21 mouse cellular contexts compared by ENCODE assay signal in genomic region chr2:51941832-51942231, GRCm38 (mm10). TPM values are rescaled to one million over a fixed set of nuclear protein-coding genes. Genes with fewer than 3 reads are reported as not detected.
A peak's percentile ranks its signal among the peaks of the same experiment; 100 is the strongest.
DNase-seq lines count a peak whose midpoint lies in the region; ATAC-seq lines count a peak whose summit lies in the region.
"Had no signal": no experiment of that assay in that cellular context is flagged by ENCODE, and none has a peak within 500 bp of the region (broad histone marks: within the 10 kb centered on the region; RNA-seq: fewer than 3 reads in every experiment).

No protein-coding gene starts in this region.

- 64% methylated on average over 7 of the region's 7 CpGs for WGBS in liver, embryonic 11.5 days
- WGBS in liver, embryonic 15.5 days (ENCODE audit: insufficient replicate concordance) = 42% methylated on average over 7 of the region's 7 CpGs
- WGBS in intestine, embryonic 15.5 days = 86% methylated on average over 7 of the region's 7 CpGs
- 88% methylated on average over 7 of the region's 7 CpGs for WGBS in kidney, embryonic 15.5 days

- H3K9me3 ChIP-seq in liver, embryonic 11.5 days (ENCODE audit: control insufficient read depth, low read length) = no peaks in the 10 kb centered on the region
- no peaks in the 10 kb centered on the region for H3K9me3 ChIP-seq in liver, embryonic 15.5 days (replicated peaks)
- H3K9me3 ChIP-seq in intestine, embryonic 15.5 days = no peaks in the 10 kb centered on the region
- H3K9me3 ChIP-seq in kidney, embryonic 15.5 days (replicated peaks) = no peaks in the 10 kb centered on the region
- H3K9me3 ChIP-seq: forebrain, embryonic 12.5 days; heart, embryonic 12.5 days had no signal

- H3K4me1 ChIP-seq in liver, embryonic 11.5 days (replicated peaks; ENCODE audit: control insufficient read depth, insufficient read depth, low read length) = peaks cover 5% of the 10 kb centered on the region
- H3K4me1 ChIP-seq in liver, embryonic 15.5 days (replicated peaks) = peaks cover 34% of the 10 kb centered on the region
- no peaks in the 10 kb centered on the region for H3K4me1 ChIP-seq in intestine, embryonic 15.5 days (replicated peaks)
- H3K4me1 ChIP-seq in kidney, embryonic 15.5 days = no peaks in the 10 kb centered on the region
- H3K4me1 ChIP-seq: embryonic facial prominence, embryonic 15.5 days; forebrain, embryonic 12.5 days; heart, embryonic 12.5 days; hindbrain, embryonic 10.5 days had no signal

- peak; percentile 82 for ATAC-seq in liver, embryonic 11.5 days (replicated peaks; ENCODE audit: low FRiP score)
- peak; percentile 56 for ATAC-seq in liver, embryonic 15.5 days (ENCODE audit: insufficient read depth)
- ATAC-seq in megakaryocyte-erythroid progenitor cell, adult 5-6 weeks (replicated peaks; ENCODE audit: low FRiP score, low TSS enrichment, poor library complexity, severe bottlenecking) = peak; percentile 90
- no peak for ATAC-seq in intestine, embryonic 15.5 days
- no peak for ATAC-seq in kidney, embryonic 15.5 days (replicated peaks; ENCODE audit: low FRiP score)
- ATAC-seq: forebrain, embryonic 16.5 days had no signal

- no peaks in the 10 kb centered on the region for H3K36me3 ChIP-seq in liver, embryonic 11.5 days (ENCODE audit: control insufficient read depth, insufficient read depth, low read length)
- H3K36me3 ChIP-seq in liver, embryonic 15.5 days (replicated peaks) = no peaks in the 10 kb centered on the region
- no peaks in the 10 kb centered on the region for H3K36me3 ChIP-seq in intestine, embryonic 15.5 days
- no peaks in the 10 kb centered on the region for H3K36me3 ChIP-seq in kidney, embryonic 15.5 days
- H3K36me3 ChIP-seq: embryonic facial prominence, embryonic 15.5 days; forebrain, embryonic 12.5 days; heart, embryonic 12.5 days; hindbrain, embryonic 10.5 days had no signal

- DNase-seq in c-Kit-positive CD71-positive TER-119-positive erythroid progenitor cells, embryonic 14.5 days (ENCODE audit: low spot score) = peak; percentile 44
- no peak for DNase-seq in liver, embryonic 11.5 days (ENCODE audit: low spot score)
- no peak for DNase-seq in spleen, postnatal 10 days (ENCODE audit: low spot score in 2 of 2)
- no peak for DNase-seq in layer of hippocampus, postnatal 25 days (ENCODE audit: extremely low spot score in 1 of 2, low spot score in 1 of 2)
- DNase-seq: adrenal gland, adult 2 months; adrenal gland, postnatal 25 days; cerebellum, adult 2 months; cerebellum, postnatal 10 days; embryo, embryonic 11 days; gastrocnemius, postnatal 14 days had no signal

- no peak overlapping the region for H3K4me3 ChIP-seq in liver, embryonic 11.5 days (ENCODE audit: low read depth, low read length)
- no peak overlapping the region for H3K4me3 ChIP-seq in liver, embryonic 15.5 days (replicated peaks)
- no peak overlapping the region for H3K4me3 ChIP-seq in intestine, embryonic 15.5 days (replicated peaks)
- no peak overlapping the region for H3K4me3 ChIP-seq in kidney, embryonic 15.5 days (replicated peaks)
- H3K4me3 ChIP-seq: embryonic facial prominence, embryonic 15.5 days; erythroblast, embryonic 14.5 days; forebrain, embryonic 12.5 days; heart, embryonic 12.5 days; hindbrain, embryonic 10.5 days had no signal

- H3K27ac ChIP-seq in liver, embryonic 11.5 days (ENCODE audit: low read depth, low read length) = no peak overlapping the region
- H3K27ac ChIP-seq in liver, embryonic 15.5 days (replicated peaks) = 0 out of 2 replicates have a peak overlapping the region, but pooled peaks have one; percentile 1
- no peak overlapping the region for H3K27ac ChIP-seq in intestine, embryonic 15.5 days
- no peak overlapping the region for H3K27ac ChIP-seq in kidney, embryonic 15.5 days
- H3K27ac ChIP-seq: embryonic facial prominence, embryonic 15.5 days; forebrain, embryonic 12.5 days; hindbrain, embryonic 10.5 days; hindbrain, embryonic 14.5 days had no signal

- H3K27me3 ChIP-seq in liver, embryonic 11.5 days (replicated peaks; ENCODE audit: control insufficient read depth, insufficient read depth, low read length) = no peaks in the 10 kb centered on the region
- H3K27me3 ChIP-seq in liver, embryonic 15.5 days = no peaks in the 10 kb centered on the region
- H3K27me3 ChIP-seq in intestine, embryonic 15.5 days (replicated peaks) = no peaks in the 10 kb centered on the region
- H3K27me3 ChIP-seq in kidney, embryonic 15.5 days = no peaks in the 10 kb centered on the region
- H3K27me3 ChIP-seq: embryonic facial prominence, embryonic 15.5 days; forebrain, embryonic 12.5 days; heart, embryonic 12.5 days had no signal

- no peak overlapping the region for H3K9ac ChIP-seq in liver, embryonic 11.5 days (ENCODE audit: low read depth, low read length)
- H3K9ac ChIP-seq in liver, embryonic 15.5 days = no peak overlapping the region
- H3K9ac ChIP-seq in intestine, embryonic 15.5 days = no peak overlapping the region
- H3K9ac ChIP-seq in kidney, embryonic 15.5 days = no peak overlapping the region
- H3K9ac ChIP-seq: embryonic facial prominence, embryonic 15.5 days; forebrain, embryonic 12.5 days; heart, embryonic 12.5 days; hindbrain, embryonic 14.5 days had no signal

- H3K4me2 ChIP-seq in liver, embryonic 11.5 days = no peak overlapping the region
- peak overlapping the region; percentile 2; the same call in 1 of the 2 replicates for H3K4me2 ChIP-seq in liver, embryonic 15.5 days
- H3K4me2 ChIP-seq in intestine, embryonic 15.5 days (replicated peaks) = no peak overlapping the region
- no peak overlapping the region for H3K4me2 ChIP-seq in kidney, embryonic 15.5 days
- H3K4me2 ChIP-seq: embryonic facial prominence, embryonic 15.5 days; forebrain, embryonic 12.5 days; heart, embryonic 12.5 days; hindbrain, embryonic 14.5 days had no signal

RNA-seq across cellular contexts. Expression of gene Rbm43, which starts 6.9 kb away (rescaled TPM):
- 29.2 and 35.1 TPM in 2 replicates for polyA plus RNA-seq in liver, embryonic 11.5 days (2014; fragmentation: Nextera tagmentation; extraction: Ambion mirVana)
- 20.3 and 22.0 TPM in 2 replicates for polyA plus RNA-seq in liver, embryonic 15.5 days (2015; fragmentation: Nextera tagmentation; extraction: Ambion mirVana)
- total RNA-seq in megakaryocyte-erythroid progenitor cell, adult 5-6 weeks (2014; fragmentation: Nextera tagmentation) = 82.4 and 84.5 TPM in 2 replicates
- 56.6 and 63.1 TPM in 2 replicates for total RNA-seq in megakaryocyte-erythroid progenitor cell, adult 5-6 weeks (2017)
- 10.8 TPM in 2 replicates for polyA plus RNA-seq in intestine, embryonic 15.5 days (2015; fragmentation: Nextera tagmentation; extraction: Ambion mirVana)
- 12.9 and 13.2 TPM in 2 replicates for polyA plus RNA-seq in kidney, embryonic 15.5 days (2015; fragmentation: Nextera tagmentation; extraction: Ambion mirVana)
- 10 to 100 TPM; 16.9 to 21.7 TPM for total RNA-seq in layer of hippocampus, postnatal 25 days (2021)

RNA-seq across cellular contexts. Expression of gene Nmi, which starts 31.5 kb away (rescaled TPM):
- polyA plus RNA-seq in liver, embryonic 11.5 days (2014; fragmentation: Nextera tagmentation; extraction: Ambion mirVana) = 11.8 and 12.5 TPM in 2 replicates
- 9.0 and 11.9 TPM in 2 replicates for polyA plus RNA-seq in liver, embryonic 15.5 days (2015; fragmentation: Nextera tagmentation; extraction: Ambion mirVana)
- total RNA-seq in megakaryocyte-erythroid progenitor cell, adult 5-6 weeks (2014; fragmentation: Nextera tagmentation) = 27.6 and 40.1 TPM in 2 replicates
- total RNA-seq in megakaryocyte-erythroid progenitor cell, adult 5-6 weeks (2017) = 39.1 and 102 TPM in 2 replicates
- polyA plus RNA-seq in intestine, embryonic 15.5 days (2015; fragmentation: Nextera tagmentation; extraction: Ambion mirVana) = 16.9 and 21.6 TPM in 2 replicates
- 16.0 and 16.4 TPM in 2 replicates for polyA plus RNA-seq in kidney, embryonic 15.5 days (2015; fragmentation: Nextera tagmentation; extraction: Ambion mirVana)
- 1 to 10 TPM; 1.8 to 2.3 TPM for total RNA-seq in layer of hippocampus, postnatal 25 days (2021)
- polyA plus RNA-seq: erythroblast, embryonic 14.5 days had no signal

Comparison
In these comparisons a context has a peak if more than half of its experiments do, and no peak if none do; other contexts are left out.
1. ATAC-seq: peak in liver, embryonic 11.5 days (single experiment), liver, embryonic 15.5 days (single experiment) and megakaryocyte-erythroid progenitor cell, adult 5-6 weeks (single experiment); none in intestine, embryonic 15.5 days (single experiment) and kidney, embryonic 15.5 days (single experiment).